Mouse (Mus musculus) embryonic facial prominence, embryonic 14.5 days (tissue): ENCODE results near the gene Myt1l. TPM values are rescaled to one million over a fixed set of nuclear protein-coding genes. Genes with fewer than 3 reads are reported as not detected.

Experiments
- ATAC-seq: fragments of 200-750 bp; cut with Nextera tagmentation; 2 replicates; pipeline ENCODE4 v1.8.0; 2017; ENCODE audit warnings: low read depth, moderate number of reproducible peaks, moderate TSS enrichment
- DNase-seq: peaks from one replicate; pipeline ENCODE4 v3.0.0-alpha.2; 2015; ENCODE audit warnings: low spot score
- H3K27ac ChIP-seq: fragments of 300-500 bp; sonication (generic); replicated peaks from 2 replicates; pipeline ENCODE4 v1.5.1; 2014; ENCODE audit warnings: low read depth, mild to moderate bottlenecking, low read length, moderate library complexity
- H3K27me3 ChIP-seq: fragments of 300-500 bp; sonication (generic); replicated peaks from 2 replicates; pipeline ENCODE4 v1.6.1; 2014; ENCODE audit warnings: low read length; ENCODE audit not compliant: control insufficient read depth, insufficient read depth
- H3K36me3 ChIP-seq: fragments of 300-500 bp; sonication (generic); 2 replicates; pipeline ENCODE4 v1.6.1; 2014; ENCODE audit warnings: low read length, mixed read lengths; ENCODE audit not compliant: control insufficient read depth, insufficient read depth
- H3K4me1 ChIP-seq: fragments of 300-500 bp; sonication (generic); 2 replicates; pipeline ENCODE4 v1.6.1; 2014; ENCODE audit warnings: antibody characterized with exemption, low read length; ENCODE audit not compliant: control insufficient read depth, insufficient read depth
- H3K4me2 ChIP-seq: fragments of 300-500 bp; sonication (generic); 2 replicates; pipeline ENCODE4 v1.6.1; 2014; ENCODE audit warnings: low read depth, mild to moderate bottlenecking, low read length, moderate library complexity, mixed read lengths
- H3K4me3 ChIP-seq: fragments of 300-500 bp; sonication (generic); 2 replicates; pipeline ENCODE4 v1.5.1; 2014; ENCODE audit warnings: low read depth, mild to moderate bottlenecking, low read length
- H3K9ac ChIP-seq: fragments of 300-500 bp; sonication (generic); 2 replicates; pipeline ENCODE4 v1.6.1; 2014; ENCODE audit warnings: low read depth, mild to moderate bottlenecking, low read length, moderate library complexity, mixed read lengths
- H3K9me3 ChIP-seq: fragments of 300-500 bp; sonication (generic); 2 replicates; pipeline ENCODE4 v1.6.1; 2016; ENCODE audit warnings: low read length; ENCODE audit not compliant: control insufficient read depth
- WGBS: fragments of 180-500 bp; shearing (Covaris S2); extraction: QIAGEN DNeasy Blood & Tissue Kit; methylation state at CpG from one replicate; pipeline ENCODE4 v1.1.7; 2014; 5-methylcytosine and 5-hydroxymethylcytosine counted together
- polyA plus RNA-seq: library from polyadenylated mRNA; unstranded; fragments of >200 nt; fragmentation: Nextera tagmentation; extraction: Ambion mirVana; gene quantifications from 2 replicates; pipeline ENCODE4 v1.2.1, GENCODE M21; 2014

The Myt1l gene
- polyA plus RNA-seq, 1 experiment from 2014 or later, result 11.9 TPM

DNA sequence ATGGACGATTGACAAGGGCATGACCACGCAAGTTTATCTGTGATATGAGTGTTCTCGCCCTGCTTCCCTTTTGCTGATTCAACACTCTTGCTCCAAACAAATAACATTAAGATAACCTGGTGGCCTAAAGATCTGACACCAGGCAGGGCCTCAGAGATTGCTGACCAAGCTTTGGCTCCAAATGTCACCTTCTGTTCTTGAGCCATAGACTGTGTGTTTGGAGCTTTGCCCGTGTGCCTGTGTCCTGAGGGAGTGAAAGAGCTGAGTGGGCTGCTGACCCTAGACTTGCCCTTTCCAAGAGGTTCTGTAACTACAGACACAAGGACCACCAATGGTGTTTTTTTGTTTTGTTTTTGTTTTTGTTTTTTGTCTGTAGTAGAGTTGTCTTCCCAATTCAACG lies 124.3 kb downstream of the Myt1l start:
- Histone ChIP-seq H3K36me3 (no peaks in the 10 kb centered on the region), H3K9ac (no peak overlapping the region), H3K27ac (no peak overlapping the region), H3K27me3 (no peaks in the 10 kb centered on the region), H3K4me3 (no peak overlapping the region), H3K4me1 (no peaks in the 10 kb centered on the region), H3K9me3 (no peaks in the 10 kb centered on the region), H3K4me2 (no peak overlapping the region)
- WGBS, result 77% methylated on average over 5 of the region's 5 CpGs
- no peak for ATAC-seq
- no peak for DNase-seq

DNA sequence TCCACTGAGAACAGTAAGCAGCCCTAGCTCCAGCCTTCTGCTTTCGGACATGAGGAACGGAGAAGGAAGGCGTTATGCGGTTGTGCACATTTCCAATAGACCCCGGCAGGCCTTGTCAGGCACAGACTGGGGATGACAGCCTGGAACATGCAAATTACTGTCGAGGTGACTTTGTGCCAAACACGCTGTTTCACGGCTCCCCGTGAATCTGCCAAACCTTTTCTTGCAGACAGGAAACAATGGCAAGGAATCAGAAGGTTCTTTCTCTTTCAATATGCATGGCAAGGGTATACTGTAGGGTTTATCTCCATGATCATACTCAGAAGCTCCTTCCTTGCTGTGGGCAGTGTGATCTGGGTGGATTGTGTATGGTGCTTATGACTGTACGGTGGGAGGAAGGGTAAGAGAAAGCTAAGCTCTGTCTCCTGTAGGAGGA lies 127.0 kb downstream of the Myt1l start:
- no peaks in the 10 kb centered on the region for H3K4me1 ChIP-seq
- DNase-seq (no peak), ATAC-seq (no peak)
- no peaks in the 10 kb centered on the region for H3K27me3 ChIP-seq
- H3K9ac ChIP-seq, result no peak overlapping the region
- no peaks in the 10 kb centered on the region for H3K36me3 ChIP-seq
- H3K27ac ChIP-seq, result no peak overlapping the region
- H3K4me2 ChIP-seq, result no peak overlapping the region
- no peak overlapping the region for H3K4me3 ChIP-seq
- H3K9me3 ChIP-seq, result no peaks in the 10 kb centered on the region
- 89% methylated on average over 10 of the region's 10 CpGs for WGBS

DNA sequence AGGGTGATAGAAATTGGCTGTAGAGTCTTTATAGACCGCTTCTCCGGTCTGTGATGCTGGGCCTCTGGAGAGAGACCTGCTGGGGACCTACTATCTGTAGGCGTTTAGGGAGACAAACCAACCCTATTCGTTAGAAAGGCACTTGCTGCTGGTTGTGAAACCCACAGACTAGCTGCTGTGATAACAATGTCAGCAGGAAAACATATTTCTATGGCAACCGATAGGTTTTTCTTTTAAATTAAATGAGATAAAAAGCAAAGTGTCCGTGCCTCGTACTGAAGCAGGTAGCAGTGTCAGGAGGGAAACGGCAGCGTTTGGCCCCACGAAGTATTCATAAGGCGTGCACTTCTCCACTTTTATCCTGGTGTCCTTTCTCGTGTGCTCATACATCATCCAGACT lies 127.5 kb downstream of the Myt1l start:
- 87% methylated on average over 12 of the region's 12 CpGs for WGBS
- Histone ChIP-seq H3K27ac (no peak overlapping the region), H3K36me3 (no peaks in the 10 kb centered on the region), H3K4me2 (no peak overlapping the region), H3K27me3 (no peaks in the 10 kb centered on the region), H3K4me1 (no peaks in the 10 kb centered on the region), H3K4me3 (no peak overlapping the region), H3K9ac (no peak overlapping the region), H3K9me3 (no peaks in the 10 kb centered on the region)
- ATAC-seq (no peak), DNase-seq (no peak)

GRCm38 (mm10) chr12:29657061-29657460 lies 128.9 kb downstream of the Myt1l start:
- Histone ChIP-seq H3K4me1 (no peaks in the 10 kb centered on the region), H3K36me3 (no peaks in the 10 kb centered on the region), H3K9ac (no peak overlapping the region), H3K9me3 (no peaks in the 10 kb centered on the region), H3K4me2 (no peak overlapping the region), H3K27me3 (no peaks in the 10 kb centered on the region), H3K4me3 (no peak overlapping the region), H3K27ac (no peak overlapping the region)
- ATAC-seq (no peak), DNase-seq (peak; percentile 49)
- WGBS, result 58% methylated on average over 3 of the region's 3 CpGs

DNA sequence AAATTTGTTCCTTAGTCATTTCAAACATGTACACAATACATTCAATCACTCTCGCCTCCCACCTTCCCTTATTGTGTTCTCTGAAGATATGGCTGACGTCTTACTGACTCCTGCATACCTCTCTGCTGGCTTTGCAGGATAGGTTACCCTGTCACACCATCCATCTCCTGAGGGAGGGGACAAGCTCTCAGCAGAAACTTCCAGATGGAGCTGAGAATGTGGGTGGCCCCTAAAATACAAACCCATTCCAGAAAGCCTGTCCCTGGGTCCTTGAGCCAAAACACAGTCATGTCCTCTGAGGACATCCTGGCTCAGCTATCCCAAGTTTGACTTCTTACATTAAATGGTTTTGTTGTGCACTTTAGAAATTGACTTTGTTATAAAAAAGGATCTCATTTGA lies 129.7 kb downstream of the Myt1l start:
- no peak overlapping the region for H3K27ac ChIP-seq
- WGBS, result 66% methylated on average over 2 of the region's 2 CpGs
- no peak overlapping the region for H3K9ac ChIP-seq
- no peaks in the 10 kb centered on the region for H3K27me3 ChIP-seq
- no peaks in the 10 kb centered on the region for H3K36me3 ChIP-seq
- H3K4me2 ChIP-seq, result no peak overlapping the region
- H3K9me3 ChIP-seq, result no peaks in the 10 kb centered on the region
- no peak for ATAC-seq
- DNase-seq, result no peak
- H3K4me3 ChIP-seq, result no peak overlapping the region
- H3K4me1 ChIP-seq, result no peaks in the 10 kb centered on the region

DNA sequence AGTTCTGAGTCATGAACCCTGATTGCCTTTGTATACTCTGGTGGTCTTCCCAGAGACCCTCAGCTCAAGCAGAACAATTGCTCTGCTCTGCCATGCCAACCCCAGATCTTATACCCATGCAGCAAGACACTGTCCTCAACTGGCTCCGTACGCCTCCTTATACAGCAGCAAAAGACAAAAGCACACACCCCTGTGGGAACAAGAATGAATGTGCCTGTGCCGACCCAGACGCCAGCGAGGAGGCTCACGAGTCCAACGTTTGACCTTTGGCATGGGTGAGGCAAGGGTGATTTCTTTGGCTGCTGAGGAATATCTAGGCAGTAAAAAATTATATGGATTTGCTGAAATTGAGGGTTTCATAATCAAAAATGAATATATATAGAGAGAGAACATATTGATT lies 143.8 kb downstream of the Myt1l start:
- Histone ChIP-seq H3K27ac (no peak overlapping the region), H3K4me1 (no peaks in the 10 kb centered on the region), H3K4me2 (no peak overlapping the region), H3K4me3 (no peak overlapping the region), H3K27me3 (no peaks in the 10 kb centered on the region), H3K9ac (no peak overlapping the region), H3K36me3 (no peaks in the 10 kb centered on the region), H3K9me3 (no peaks in the 10 kb centered on the region)
- 85% methylated on average over 7 of the region's 7 CpGs for WGBS
- ATAC-seq, result no peak
- no peak for DNase-seq

- no peaks in the 10 kb centered on the region for H3K9me3 ChIP-seq
- DNase-seq, result peak; percentile 83
- WGBS, result 46% methylated on average over 14 of the region's 14 CpGs
- no peaks in the 10 kb centered on the region for H3K27me3 ChIP-seq
- no peaks in the 10 kb centered on the region for H3K4me1 ChIP-seq
- no peak overlapping the region for H3K27ac ChIP-seq
- H3K4me3 ChIP-seq, result no peak overlapping the region
- no peaks in the 10 kb centered on the region for H3K36me3 ChIP-seq
- ATAC-seq, result peak; percentile 71
- H3K9ac ChIP-seq, result no peak overlapping the region
- no peak overlapping the region for H3K4me2 ChIP-seq
These were observed 147.6 kb downstream of the Myt1l start for GRCm38 (mm10) chr12:29675594-29676362.

- no peak overlapping the region for H3K4me3 ChIP-seq
- H3K27ac ChIP-seq, result no peak overlapping the region
- WGBS, result 84% methylated on average over 8 of the region's 8 CpGs
- no peaks in the 10 kb centered on the region for H3K4me1 ChIP-seq
- H3K9ac ChIP-seq, result no peak overlapping the region
- H3K9me3 ChIP-seq, result no peaks in the 10 kb centered on the region
- no peak overlapping the region for H3K4me2 ChIP-seq
- H3K27me3 ChIP-seq, result no peaks in the 10 kb centered on the region
- DNase-seq (no peak), ATAC-seq (no peak)
- H3K36me3 ChIP-seq, result no peaks in the 10 kb centered on the region
These were observed 154.2 kb downstream of the Myt1l start for GRCm38 (mm10) chr12:29682384-29682783.

- Histone ChIP-seq H3K4me1 (no peaks in the 10 kb centered on the region), H3K36me3 (no peaks in the 10 kb centered on the region), H3K27ac (no peak overlapping the region), H3K27me3 (no peaks in the 10 kb centered on the region), H3K9ac (no peak overlapping the region), H3K9me3 (no peaks in the 10 kb centered on the region), H3K4me2 (no peak overlapping the region), H3K4me3 (no peak overlapping the region)
- DNase-seq, result no peak
- no peak for ATAC-seq
- 85% methylated on average over 8 of the region's 8 CpGs for WGBS
These were observed 154.8 kb downstream of the Myt1l start for GRCm38 (mm10) chr12:29682946-29683345.
